Mouse (Mus musculus): ENCODE results near the gene Os9.
A peak's percentile ranks its signal among the peaks of the same experiment; 100 is the strongest.

Os9 gene

DNA sequence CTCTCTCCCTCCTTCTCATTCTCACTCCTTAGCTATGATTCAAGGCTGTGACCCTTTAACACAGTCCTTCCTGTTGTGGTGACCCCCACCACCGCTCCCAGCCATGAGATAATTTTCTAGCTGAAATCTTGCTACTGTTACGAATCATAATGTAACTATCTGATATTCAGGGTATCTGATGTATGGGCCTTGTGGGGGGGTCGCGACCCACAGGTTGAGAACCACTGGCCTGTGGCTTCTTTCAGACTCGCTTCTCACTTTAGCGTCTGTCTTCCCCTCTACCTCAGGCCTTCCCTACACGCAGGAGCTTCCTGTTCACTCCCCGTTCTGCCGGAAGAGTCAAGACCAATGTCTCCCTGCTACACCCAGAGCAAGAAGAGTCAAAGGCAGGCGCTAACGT, 2.5 kb downstream of the Os9 start:
- no peak for DNase-seq (ENCODE audit: low read depth, low spot score)

- peak; percentile 56 for DNase-seq (ENCODE audit: low read depth, low spot score)
Observed at GRCm38 (mm10) chr10:127115068-127115467, 5.9 kb downstream of the Os9 start.

- DNase-seq (ENCODE audit: low read depth, low spot score): no peak
Observed at GRCm38 (mm10) chr10:127114408-127114807, 6.5 kb downstream of the Os9 start.

DNA sequence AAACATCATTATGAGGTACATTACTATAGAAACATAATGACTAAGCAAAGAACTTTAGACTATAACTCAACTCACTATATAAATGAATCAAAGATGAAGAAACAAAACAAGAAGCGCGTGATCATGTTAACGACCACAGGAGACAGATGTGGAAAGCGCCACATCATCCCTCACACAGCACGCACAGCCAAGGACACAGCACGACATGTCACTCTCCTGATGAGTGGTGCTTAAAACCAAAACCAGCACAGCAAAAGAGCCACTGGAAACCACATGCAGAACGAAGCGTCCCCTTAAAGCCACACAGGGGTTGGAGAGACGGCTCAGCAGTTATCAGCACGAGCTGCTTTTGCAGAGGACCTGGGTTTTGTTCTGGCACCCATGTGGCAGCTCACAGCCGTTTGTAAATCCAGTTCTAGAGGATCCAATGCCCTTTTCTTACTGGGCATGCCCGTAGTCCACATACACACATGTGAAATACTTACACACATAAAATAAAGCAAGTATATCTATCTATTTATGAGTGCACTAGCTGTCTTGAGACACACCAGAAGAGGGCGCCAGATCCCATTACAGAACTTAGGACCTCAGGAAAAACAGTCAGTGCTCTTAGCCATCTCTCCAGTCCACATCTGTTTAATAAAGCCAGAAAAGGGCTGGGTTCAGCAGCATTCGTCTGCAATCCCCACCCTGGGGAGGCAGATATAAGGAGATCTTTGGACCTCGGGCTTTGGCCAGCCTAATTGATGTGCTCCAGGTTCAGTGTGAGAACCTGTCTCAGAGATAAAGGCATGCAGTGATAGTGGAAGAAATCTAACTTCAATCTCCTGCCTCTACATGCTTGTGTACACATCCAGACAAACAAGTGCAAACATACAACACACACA, 9.7 kb downstream of the Os9 start:
- DNase-seq (ENCODE audit: low read depth, low spot score): no peak

- DNase-seq (ENCODE audit: low read depth, low spot score): no peak
Observed at GRCm38 (mm10) chr10:127108262-127108583, 12.7 kb downstream of the Os9 start.

- no peak for DNase-seq (ENCODE audit: low read depth, low spot score)
Observed at GRCm38 (mm10) chr10:127107563-127108261, 13.2 kb downstream of the Os9 start.

DNA sequence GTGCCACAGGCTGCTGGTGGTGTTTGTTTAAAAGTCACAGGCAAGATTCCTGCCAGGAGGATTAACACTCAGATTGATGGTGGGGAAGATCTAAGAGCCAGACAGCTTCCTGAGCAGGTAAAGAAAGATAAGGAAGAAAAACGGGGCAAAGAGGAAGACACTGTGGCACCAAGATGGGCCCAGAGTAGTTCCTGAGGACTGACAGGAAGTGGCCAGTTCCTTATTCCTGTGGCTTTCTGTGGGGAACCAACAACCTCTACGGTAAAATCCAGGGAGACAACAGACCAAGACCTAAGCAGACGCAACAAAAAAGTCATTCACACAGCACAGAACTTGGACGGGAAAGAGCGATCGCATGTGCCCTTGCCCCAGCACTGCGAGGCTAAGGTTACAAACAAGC, 17.3 kb downstream of the Os9 start:
- DNase-seq (ENCODE audit: low read depth, low spot score): no peak

GRCm38 (mm10) chr10:127101151-127101550, 19.8 kb downstream of the Os9 start:
- DNase-seq (ENCODE audit: low read depth, low spot score): no peak

- no peak for DNase-seq (ENCODE audit: low read depth, low spot score)
Observed at GRCm38 (mm10) chr10:127100414-127100813, 20.5 kb downstream of the Os9 start.

GRCm38 (mm10) chr10:127099868-127100267, 21.1 kb downstream of the Os9 start:
- DNase-seq (ENCODE audit: low read depth, low spot score): no peak

DNA sequence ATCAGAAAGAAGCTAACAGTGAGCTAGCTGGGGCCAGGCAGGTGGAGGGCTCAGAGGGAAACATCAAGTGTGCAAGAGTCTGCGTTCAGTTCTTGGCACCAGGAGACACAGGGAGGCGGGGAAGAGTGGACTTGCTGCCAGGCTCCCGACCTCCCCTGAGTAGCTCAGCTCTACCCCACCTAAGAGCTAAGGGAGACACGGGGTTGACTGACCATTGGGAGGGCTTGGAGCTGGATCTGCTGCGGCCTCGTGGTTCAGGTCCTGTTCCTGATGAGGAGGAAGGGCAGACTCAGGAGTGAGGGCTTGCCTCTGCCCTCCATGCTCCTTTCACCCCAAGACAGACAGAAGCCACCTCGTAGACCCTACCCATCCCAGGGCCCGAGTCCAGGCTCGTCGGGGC, 21.7 kb downstream of the Os9 start:
- DNase-seq (ENCODE audit: low read depth, low spot score): no peak

GRCm38 (mm10) chr10:127098514-127098913, 22.4 kb downstream of the Os9 start:
- no peak for DNase-seq (ENCODE audit: low read depth, low spot score)

DNA sequence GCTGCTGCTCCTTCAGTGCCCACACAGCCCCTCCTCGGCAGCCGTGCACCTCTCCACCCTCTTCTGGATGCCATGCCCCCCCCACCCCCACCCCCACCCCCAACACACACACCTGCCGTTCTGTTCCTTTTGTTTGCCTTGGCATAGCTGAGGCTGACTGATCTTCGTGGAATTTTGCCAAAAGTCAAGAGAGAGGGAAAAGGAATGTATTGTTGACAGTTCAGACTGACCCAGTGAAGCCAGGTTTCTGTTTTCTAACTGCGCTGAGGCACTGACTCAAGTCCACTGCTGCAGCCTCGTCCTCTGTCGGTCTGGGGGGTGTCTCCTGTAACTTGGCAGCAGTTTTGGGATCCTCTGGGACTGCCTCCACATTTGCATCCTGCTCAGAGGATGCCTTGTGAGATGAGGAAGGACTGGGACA, 26.5 kb downstream of the Os9 start:
- no peak for DNase-seq (ENCODE audit: low read depth, low spot score)

GRCm38 (mm10) chr10:127092742-127093141, 28.2 kb downstream of the Os9 start:
- no peak for DNase-seq (ENCODE audit: low read depth, low spot score)

GRCm38 (mm10) chr10:127091507-127092396, 29.2 kb downstream of the Os9 start:
- DNase-seq (ENCODE audit: low read depth, low spot score): no peak

DNA sequence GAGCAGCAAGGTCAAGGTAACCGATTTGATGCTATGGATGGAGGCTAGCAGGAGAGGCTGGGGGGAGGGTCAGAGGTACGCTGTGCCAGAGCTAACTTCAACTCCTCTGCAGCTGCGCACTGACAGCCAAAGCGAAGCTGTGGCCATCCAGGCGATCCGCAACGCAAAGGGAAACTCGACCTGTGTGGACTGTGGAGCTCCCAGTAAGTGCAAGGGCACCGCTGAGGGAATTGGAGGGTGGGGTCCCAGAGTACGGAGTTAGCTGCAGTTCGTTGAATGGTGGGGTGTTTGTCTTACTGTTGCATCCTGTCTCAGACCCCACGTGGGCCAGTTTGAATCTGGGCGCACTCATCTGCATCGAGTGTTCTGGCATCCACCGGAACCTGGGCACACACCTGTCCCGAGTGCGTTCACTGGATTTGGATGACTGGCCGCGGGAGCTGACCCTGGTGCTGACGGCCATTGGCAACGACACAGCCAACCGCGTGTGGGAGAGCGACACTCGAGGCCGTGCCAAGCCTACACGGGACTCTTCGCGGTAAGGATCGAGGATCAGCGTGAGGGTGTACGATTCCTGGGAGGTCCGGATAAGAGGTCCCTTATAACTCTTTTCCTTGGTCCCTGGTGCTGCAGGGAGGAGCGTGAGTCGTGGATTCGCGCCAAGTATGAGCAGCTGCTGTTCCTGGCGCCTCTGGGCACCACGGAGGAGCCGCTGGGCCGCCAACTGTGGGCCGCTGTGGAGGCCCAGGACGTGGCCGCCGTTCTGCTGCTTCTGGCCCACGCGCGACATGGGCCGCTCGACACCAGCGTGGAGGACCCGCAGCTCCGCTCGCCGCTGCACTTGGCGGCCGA, 30.1 kb downstream of the Os9 start:
- DNase-seq (ENCODE audit: low read depth, low spot score): no peak

DNA sequence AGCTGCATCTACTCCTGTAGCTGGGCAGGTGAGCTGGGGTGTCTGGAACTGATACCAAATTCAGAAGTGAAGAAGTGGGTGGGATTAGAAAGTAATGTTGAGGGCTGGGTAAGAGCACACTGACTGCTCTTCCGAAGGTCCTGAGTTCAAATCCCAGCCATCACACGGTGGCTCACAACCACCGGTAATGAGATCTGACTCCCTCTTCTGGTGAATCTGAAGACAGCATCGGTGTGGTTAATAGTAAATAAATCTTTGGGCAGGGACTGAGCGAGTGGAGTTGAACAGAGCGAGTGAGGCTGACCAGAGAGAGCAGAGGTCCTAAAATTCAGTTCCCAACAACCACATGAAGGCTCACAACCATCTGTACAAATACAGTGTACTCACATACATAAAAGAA, 35.3 kb downstream of the Os9 start:
- DNase-seq (ENCODE audit: low read depth, low spot score): no peak

DNA sequence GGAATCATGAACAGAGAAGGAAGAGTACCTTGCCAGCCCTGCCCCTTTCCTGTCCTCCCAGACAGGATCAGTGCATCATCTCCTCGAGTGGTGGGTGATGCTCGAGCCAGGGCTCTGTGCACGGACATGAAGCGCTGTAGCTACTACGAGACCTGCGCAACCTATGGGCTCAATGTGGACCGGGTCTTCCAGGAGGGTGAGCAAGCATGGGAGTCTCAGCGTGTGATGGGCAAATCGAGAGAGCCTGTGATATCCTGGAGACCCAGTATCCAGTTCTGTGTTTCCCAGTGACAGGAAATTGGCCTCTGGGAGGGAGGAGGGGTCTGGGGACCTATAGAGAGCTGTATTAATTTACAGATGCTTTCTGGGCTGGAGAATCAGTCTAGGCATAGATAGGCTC, 35.9 kb downstream of the Os9 start:
- DNase-seq (ENCODE audit: low read depth, low spot score): no peak

DNA sequence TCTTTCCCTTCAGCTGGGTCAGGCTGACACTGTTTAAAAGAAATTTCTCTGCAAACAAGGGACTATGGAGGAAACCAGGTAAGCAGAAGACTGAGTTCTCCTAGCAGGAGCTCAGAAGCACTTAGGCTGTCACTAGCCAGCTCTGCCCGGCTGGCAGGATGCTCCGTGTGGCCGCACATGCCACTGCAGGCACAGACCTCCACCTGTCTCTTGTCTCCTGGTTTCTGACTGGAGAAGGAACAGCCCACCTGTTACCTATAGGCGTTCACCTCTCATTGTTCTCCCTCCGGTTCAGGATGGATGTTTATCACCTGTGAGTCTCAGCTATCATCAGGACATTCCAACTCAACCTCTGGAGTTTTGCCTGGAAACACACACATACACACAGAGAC, 37.0 kb downstream of the Os9 start:
- DNase-seq (ENCODE audit: low read depth, low spot score): no peak

DNA sequence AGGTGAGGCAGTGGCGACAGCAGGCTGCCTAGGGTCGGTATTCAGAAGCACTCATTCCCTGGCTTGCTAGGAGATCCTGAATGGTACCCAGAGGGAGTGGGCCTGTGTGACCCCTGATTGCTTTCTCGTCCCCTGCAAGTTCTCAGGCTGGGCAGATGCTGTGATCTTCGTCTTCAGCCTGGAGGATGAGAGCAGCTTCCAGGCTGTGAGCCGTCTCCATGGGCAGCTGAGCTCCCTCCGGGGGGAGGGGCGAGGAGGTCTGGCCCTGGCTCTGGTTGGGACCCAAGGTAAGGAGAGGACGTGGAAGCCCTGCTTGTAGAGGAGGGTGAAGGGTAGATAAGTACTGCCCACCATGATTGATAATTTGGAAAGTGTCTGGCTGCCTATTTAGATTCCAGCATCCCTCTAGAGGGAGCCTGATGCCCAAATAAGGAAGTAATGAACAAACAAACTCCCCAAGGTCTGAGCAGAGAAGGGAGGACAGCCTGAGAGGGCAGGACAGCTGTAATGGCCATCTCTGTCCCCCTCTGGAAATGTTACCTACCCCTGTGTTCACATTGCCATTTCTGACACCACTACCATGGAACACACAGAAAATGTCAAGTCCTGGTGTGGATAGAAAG, 37.5 kb downstream of the Os9 start:
- DNase-seq (ENCODE audit: low read depth, low spot score): no peak
